Mouse (Mus musculus): ENCODE data around the gene Onecut3.

Onecut3 gene

DNA sequence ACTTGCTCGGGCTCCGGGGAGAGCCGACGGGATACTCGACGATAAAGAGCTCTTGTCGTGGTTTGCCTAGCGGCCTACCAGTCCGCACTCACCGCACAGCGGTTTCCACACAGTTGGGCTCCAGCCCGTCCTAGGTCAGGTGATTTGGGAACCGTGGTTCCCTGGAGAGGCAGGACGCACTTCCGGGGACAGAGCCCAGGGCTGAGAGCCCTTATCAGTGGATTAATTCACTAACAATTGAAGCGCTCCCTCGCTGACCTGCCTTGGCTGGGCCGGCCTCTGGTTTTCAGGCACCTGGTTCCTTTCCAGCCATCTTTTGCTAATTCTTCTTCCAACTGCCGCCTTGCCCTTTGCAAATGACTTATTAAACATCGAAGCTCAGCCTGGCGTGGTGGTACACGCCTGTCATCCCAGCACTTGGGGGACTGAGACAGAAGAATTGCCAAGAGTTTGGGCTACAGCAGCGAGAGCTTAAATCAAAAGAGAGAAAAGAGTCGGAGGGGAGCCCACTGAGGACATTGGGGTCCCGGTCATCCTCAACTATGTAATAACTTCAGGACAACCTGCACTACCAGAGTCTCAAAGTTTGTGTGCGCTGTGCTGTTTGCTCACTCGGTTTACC, 9.1 kb downstream of the Onecut3 start:
- DNase-seq (ENCODE audit: low read depth), result no peak

GRCm38 (mm10) chr10:80504724-80505123, 10.1 kb downstream of the Onecut3 start:
- no peak for DNase-seq (ENCODE audit: low read depth)

GRCm38 (mm10) chr10:80506222-80506621, 11.6 kb downstream of the Onecut3 start:
- peak; percentile 89 for DNase-seq (ENCODE audit: low read depth)

DNA sequence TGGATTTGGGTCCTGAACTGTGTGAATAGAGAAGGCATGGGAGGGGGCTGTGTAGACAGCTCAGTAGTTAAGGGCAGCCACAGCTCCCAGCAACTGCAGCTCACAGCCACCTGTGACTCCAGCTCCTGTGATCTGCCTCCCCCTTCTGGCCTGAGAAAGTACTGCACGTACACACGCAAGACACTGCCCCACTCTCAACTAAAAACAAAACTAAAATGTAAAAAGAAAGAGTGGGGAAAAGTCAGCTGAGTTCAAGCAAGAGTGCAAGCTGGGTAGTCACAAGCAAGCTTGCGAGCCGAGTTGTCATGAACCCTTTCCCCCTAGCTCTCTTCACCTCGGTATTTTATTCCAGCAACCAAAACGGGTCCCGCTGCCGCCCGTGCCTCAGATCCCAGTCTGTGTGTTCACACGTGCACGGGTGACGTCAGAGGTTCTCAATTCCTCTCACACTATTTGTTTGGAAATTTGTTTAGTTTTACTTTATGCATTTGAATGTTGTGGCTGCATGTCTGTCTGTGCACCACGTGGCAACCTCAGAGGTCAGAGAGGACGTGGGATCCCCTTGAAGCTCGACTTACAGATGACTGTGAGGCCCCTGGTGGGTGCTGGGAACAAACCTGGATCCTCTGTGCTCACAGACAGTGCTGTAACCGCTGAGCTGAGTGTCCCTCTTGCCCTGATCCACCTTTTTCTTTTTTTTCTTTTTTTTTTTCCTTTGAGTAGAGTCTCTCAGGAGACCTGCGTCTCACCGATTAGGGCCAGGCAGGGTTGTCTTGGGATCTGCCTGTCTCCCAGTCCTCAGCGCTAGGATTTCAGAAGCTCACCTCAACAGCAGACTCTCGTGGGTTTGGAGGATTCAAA, 15.0 kb downstream of the Onecut3 start:
- DNase-seq (ENCODE audit: low read depth), result peak; percentile 93

DNA sequence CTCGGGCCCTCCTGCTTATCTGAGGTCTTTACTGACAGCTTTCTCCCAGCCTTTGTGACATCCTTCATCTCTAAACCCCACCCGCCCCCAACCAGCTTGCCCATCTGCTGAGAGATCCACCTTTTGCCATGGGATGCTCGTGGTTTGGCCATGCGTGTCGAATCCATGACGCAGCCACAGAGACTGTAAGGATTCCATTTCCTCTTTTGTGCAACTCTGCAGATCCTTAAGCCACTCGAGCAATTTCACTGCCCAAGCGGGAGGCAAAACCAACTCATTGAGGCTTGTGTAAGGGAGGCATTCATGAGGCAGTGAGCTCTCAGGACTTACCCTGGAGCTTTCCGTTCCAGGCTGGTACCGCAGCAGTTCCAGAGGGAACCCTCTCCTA, 15.6 kb downstream of the Onecut3 start:
- no peak for DNase-seq (ENCODE audit: low read depth)

DNA sequence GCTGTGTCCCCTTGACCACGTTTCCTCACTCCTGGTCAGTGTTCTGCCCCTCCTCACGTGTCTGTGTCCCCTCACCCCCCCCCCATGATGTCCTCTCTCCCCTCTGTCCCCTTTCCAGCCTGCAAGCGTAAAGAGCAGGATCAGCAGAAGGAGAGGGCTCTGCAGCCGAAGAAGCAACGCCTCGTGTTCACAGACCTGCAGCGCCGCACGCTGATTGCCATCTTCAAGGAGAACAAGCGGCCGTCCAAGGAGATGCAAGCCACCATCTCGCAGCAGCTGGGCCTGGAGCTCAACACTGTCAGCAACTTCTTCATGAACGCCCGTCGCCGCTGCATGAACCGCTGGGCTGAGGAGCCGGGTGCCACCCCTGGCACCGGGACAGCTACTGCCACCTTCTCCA, 19.1 kb downstream of the Onecut3 start:
- no peak for DNase-seq (ENCODE audit: low read depth)

- DNase-seq (ENCODE audit: low read depth), result no peak
Measured at GRCm38 (mm10) chr10:80519287-80519686, 24.7 kb downstream of the Onecut3 start.

GRCm38 (mm10) chr10:80523299-80523698, 28.7 kb downstream of the Onecut3 start:
- peak; percentile 43 for DNase-seq (ENCODE audit: low read depth)

DNA sequence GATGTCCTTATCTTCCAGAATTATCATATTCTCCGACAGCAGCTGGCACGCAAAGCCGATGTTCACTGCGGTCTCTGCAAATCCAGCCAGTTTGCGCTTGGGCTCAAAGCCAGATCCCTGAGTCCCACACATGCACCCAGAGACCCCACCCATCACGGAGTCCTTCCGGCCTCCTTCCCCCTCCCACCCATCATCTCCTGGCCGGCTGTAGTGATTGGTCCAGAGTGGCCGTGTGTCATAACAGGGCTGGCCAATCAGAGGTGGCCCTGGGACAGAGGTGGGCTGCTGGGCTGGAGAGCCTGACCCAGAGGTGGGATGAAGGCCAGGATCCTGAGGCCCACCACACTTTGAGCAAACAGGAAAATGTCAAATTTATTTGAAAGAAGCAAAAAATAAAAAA, 31.5 kb downstream of the Onecut3 start:
- DNase-seq (ENCODE audit: low read depth), result no peak

- no peak for DNase-seq (ENCODE audit: low read depth)
Measured at GRCm38 (mm10) chr10:80532783-80533182, 38.1 kb downstream of the Onecut3 start.

DNA sequence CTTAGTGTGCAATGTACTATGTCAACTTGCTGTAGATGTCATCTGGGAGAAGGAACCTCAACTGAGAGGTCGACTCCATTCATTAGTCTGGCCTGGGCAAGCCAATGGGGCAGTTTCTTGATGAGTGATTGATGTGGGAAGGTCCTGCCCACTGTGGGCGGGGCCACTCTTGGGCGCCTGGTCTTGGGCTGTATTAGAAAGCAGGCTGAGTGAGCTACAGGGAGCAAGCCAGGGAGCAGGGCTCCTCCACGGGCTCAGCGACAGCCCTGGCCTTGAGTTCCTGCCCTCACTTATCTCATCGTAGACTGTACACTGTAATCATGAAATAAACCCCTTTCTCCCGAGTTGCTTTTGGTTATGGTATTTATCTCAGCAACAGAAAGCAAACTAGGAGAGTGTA, 39.1 kb downstream of the Onecut3 start:
- no peak for DNase-seq (ENCODE audit: low read depth)

DNA sequence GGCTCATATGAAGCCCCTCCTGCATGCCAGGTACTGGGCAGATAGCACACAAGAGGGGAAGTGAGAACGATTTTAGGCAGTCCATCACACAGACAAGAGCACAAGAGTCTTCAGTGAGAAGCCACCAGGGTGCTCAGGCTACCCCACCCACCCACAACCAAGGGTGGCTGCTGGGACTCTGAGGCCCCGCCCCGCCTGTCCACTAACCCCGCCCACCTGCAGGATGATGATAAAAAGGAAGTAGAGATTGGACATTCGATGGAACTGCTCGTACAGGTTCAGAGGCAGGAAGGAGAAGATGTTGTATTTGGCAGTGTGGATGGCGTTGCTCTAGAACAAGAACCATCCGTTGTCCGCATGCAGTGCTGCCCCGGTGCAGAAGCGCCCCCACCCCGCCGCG, 40.4 kb downstream of the Onecut3 start:
- DNase-seq (ENCODE audit: low read depth), result no peak

DNA sequence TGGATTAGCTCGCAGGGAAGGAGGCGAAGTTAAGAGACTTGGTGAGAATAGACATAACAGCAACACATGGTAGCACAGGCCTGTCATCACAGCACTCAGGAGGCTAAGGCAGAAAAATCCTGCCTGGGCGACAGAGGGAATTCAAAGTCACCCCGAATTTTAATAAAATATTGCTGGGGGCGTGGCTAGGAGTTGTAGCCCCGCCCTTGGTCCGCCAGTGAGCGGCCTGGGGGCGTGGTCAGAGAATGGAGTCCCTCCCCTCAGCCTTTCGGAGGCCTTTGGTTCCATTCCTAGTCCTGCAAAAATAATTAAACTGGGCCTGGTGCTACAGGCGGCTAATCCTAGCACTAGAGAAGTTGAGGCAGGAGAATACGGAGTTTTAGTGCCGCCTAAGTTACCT, 41.1 kb downstream of the Onecut3 start:
- no peak for DNase-seq (ENCODE audit: low read depth)

GRCm38 (mm10) chr10:80538180-80538579, 43.5 kb downstream of the Onecut3 start:
- no peak for DNase-seq (ENCODE audit: low read depth)

DNA sequence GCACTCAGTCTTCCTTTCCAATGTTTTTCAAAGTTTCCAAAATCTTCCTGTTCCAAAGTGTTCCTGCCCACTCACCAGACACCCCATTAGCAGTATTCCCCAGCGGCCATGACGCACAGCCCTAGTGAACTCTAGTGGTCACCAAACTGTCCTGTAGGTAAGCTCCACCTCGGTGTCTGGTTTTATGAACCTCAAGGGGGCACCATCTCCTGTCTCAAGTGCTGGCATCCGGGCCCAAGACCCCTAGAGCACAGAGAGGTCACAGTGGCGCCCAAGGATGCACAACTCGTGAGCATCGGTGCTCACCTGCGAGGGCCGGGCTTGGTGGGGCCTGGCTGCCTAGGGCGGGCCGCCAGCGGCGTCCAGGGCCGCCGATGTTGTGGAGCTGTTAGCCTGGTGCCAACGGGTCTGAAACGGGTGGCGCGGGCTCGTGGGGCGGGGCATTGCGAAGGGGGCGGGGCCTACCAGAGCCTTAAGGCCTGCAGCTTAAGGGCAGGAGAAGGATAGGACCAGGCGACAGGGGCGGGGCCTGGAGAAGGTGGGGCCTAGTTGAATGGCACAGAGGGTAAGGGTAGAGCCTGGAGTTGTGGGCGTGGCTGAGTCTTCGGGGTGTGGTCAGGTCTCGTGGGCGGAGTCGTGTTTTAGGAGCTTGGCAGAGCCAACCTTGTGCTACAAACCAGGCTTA, 44.2 kb downstream of the Onecut3 start, which contains the start of gene Atp8b3:
Gene Atp8b3 (minus strand): TSS at position 415 of the 685 bp plus-strand sequence.
- peak; percentile 82 for DNase-seq (ENCODE audit: low read depth)

GRCm38 (mm10) chr10:80539493-80539892, 44.9 kb downstream of the Onecut3 start:
- DNase-seq (ENCODE audit: low read depth), result no peak

GRCm38 (mm10) chr10:80543873-80544272, 49.2 kb downstream of the Onecut3 start:
- DNase-seq (ENCODE audit: low read depth), result no peak

DNA sequence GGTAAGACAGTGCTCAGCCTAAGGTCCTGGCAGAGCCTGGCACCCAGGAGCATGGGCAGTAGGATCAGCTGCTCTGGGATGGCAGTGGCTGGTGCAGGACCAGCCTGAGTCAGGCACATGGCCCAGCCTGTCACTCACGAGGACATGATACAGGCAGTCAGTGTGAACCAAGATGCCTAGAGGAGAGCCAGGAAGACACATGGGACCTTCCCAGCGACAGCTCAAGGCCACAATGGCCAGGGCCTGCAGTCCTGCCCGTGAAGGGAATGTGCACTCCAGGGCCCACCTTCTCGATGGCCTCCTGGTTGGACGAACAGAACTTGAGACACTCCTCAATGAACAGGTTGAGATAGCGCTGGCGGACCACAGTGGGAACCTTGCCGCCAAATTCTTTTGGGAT, 51.0 kb downstream of the Onecut3 start:
- no peak for DNase-seq (ENCODE audit: low read depth)

DNA sequence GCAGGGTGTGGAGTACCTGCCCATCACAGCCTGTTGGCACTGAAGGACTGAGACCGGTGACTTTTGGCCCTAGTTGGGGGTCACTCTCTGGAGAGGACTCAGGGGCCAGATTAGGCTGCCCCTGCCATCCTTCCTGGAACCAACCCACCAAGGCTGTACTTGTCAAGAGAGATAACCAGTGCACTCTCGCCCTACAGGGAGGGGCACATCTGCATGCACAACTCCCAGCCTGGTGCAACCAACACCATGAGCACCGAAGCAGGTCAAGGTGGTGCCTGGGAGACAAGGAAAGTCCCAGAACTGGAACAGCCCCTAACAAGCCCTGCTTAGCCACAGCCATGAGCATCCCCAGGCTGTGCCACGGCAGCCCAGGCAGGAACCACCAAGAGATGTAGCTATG, 52.3 kb downstream of the Onecut3 start:
- DNase-seq (ENCODE audit: low read depth), result no peak

- no peak for DNase-seq (ENCODE audit: low read depth)
Measured at GRCm38 (mm10) chr10:80547539-80547938, 52.9 kb downstream of the Onecut3 start.

GRCm38 (mm10) chr10:80548428-80549006, 53.9 kb downstream of the Onecut3 start:
- peak; percentile 56 for DNase-seq (ENCODE audit: low read depth)

- DNase-seq (ENCODE audit: low read depth), result no peak
Measured at GRCm38 (mm10) chr10:80549279-80549678, 54.6 kb downstream of the Onecut3 start.

GRCm38 (mm10) chr10:80552364-80552763, 57.7 kb downstream of the Onecut3 start:
- DNase-seq (ENCODE audit: low read depth), result no peak
